ENCODE assay signal across 12 mouse cellular contexts in genomic region chr11:5129035-5129480, GRCm38 (mm10). TPM values are rescaled to one million over a fixed set of nuclear protein-coding genes. Genes with fewer than 3 reads are reported as not detected.
A peak's percentile ranks its signal among the peaks of the same experiment; 100 is the strongest.
DNase-seq lines count a peak whose midpoint lies in the region; ATAC-seq lines count a peak whose summit lies in the region.
"Had no signal": no experiment of that assay in that cellular context is flagged by ENCODE, and none has a peak within 500 bp of the region (broad histone marks: within the 10 kb centered on the region; RNA-seq: fewer than 3 reads in every experiment).

No protein-coding gene starts in this region.

- peak; percentile 39 for DNase-seq in adrenal gland, postnatal 14 days
- DNase-seq in adrenal gland, postnatal 25 days: no peak
- DNase-seq in NIH3T3 (ENCODE audit: low read depth): peak; percentile 81
- DNase-seq in forebrain, embryonic 11.5 days (ENCODE audit: low spot score): peak; percentile 64
- DNase-seq in mesoderm, embryonic 11.5 days (ENCODE audit: low read depth, low spot score): peak; percentile 80
- no peak for DNase-seq in heart, postnatal 10 days
- DNase-seq in heart, postnatal 4 days: no peak
- no peak for DNase-seq in thymus, adult 18-20 months
- DNase-seq: kidney, postnatal 25 days; lung, postnatal 14 days had no signal

- no peaks in the 10 kb centered on the region for H3K36me3 ChIP-seq in forebrain, embryonic 11.5 days (ENCODE audit: control insufficient read depth, insufficient read depth, low read length)
- H3K36me3 ChIP-seq: limb, embryonic 12.5 days had no signal

- no peaks in the 10 kb centered on the region for H3K9me3 ChIP-seq in forebrain, embryonic 11.5 days (ENCODE audit: control insufficient read depth, low read length)
- H3K9me3 ChIP-seq: limb, embryonic 12.5 days had no signal

- peak overlapping the region; percentile 9; the same call in 1 of the 2 replicates for H3K9ac ChIP-seq in forebrain, embryonic 11.5 days (ENCODE audit: low read length)
- H3K9ac ChIP-seq: limb, embryonic 12.5 days had no signal

- peak overlapping the region; percentile 16; the same call in 1 of the 2 replicates for H3K4me2 ChIP-seq in forebrain, embryonic 11.5 days (ENCODE audit: low read depth, low read length, severe bottlenecking)
- H3K4me2 ChIP-seq: heart, embryonic 11.5 days; limb, embryonic 12.5 days had no signal

- intact Hi-C loops in heart, postnatal 10 days (cut with DNase I): no loop called here

- ATAC-seq in forebrain, embryonic 11.5 days (replicated peaks; ENCODE audit: low FRiP score): peak; percentile 83

- no peak overlapping the region for H3K4me3 ChIP-seq in forebrain, embryonic 11.5 days (ENCODE audit: low read depth, low read length)
- H3K4me3 ChIP-seq: limb, embryonic 12.5 days had no signal

- H3K27ac ChIP-seq in forebrain, embryonic 11.5 days (ENCODE audit: low read depth, low read length): peak overlapping the region; percentile 44
- H3K27ac ChIP-seq: limb, embryonic 12.5 days had no signal

- WGBS in forebrain, embryonic 11.5 days: 19% methylated on average over 5 of the region's 5 CpGs

- H3K27me3 ChIP-seq in forebrain, embryonic 11.5 days (ENCODE audit: control insufficient read depth, insufficient read depth, low read length): no peaks in the 10 kb centered on the region
- H3K27me3 ChIP-seq: limb, embryonic 12.5 days had no signal

- H3K4me1 ChIP-seq in forebrain, embryonic 11.5 days (replicated peaks; ENCODE audit: control insufficient read depth, insufficient read depth, low read length): peaks cover 12% of the 10 kb centered on the region
- H3K4me1 ChIP-seq: limb, embryonic 12.5 days had no signal

RNA-seq across cellular contexts. Expression of gene Emid1, which starts 23.0 kb away (rescaled TPM):
- 8.9 and 10.1 TPM in 2 replicates for total RNA-seq in adrenal gland, postnatal 14 days (2021)
- total RNA-seq in adrenal gland, postnatal 25 days (2021): 5.9 and 9.4 TPM in 2 replicates
- 22.2 TPM in 2 replicates for polyA plus RNA-seq in forebrain, embryonic 11.5 days (2014; fragmentation: Nextera tagmentation; extraction: Ambion mirVana)
- 1 to 10 TPM; 4.7 to 5.1 TPM for total RNA-seq in heart, postnatal 10 days (2021)
- 1 to 10 TPM; 4.4 to 4.7 TPM for total RNA-seq in heart, postnatal 4 days (2021)

RNA-seq across cellular contexts. Expression of gene Ewsr1, which starts 30.0 kb away (rescaled TPM):
- 297 and 324 TPM in 2 replicates for total RNA-seq in adrenal gland, postnatal 14 days (2021)
- total RNA-seq in adrenal gland, postnatal 25 days (2021): 361 and 374 TPM in 2 replicates
- polyA plus RNA-seq in forebrain, embryonic 11.5 days (2014; fragmentation: Nextera tagmentation; extraction: Ambion mirVana): 509 and 539 TPM in 2 replicates
- 100 to 1,000 TPM; 167 to 175 TPM for total RNA-seq in heart, postnatal 10 days (2021)
- 100 to 1,000 TPM; 247 to 254 TPM for total RNA-seq in heart, postnatal 4 days (2021)

RNA-seq across cellular contexts. Expression of gene Rhbdd3, which starts 30.3 kb away (rescaled TPM):
- 18.3 and 19.0 TPM in 2 replicates for total RNA-seq in adrenal gland, postnatal 14 days (2021)
- 18.8 and 27.9 TPM in 2 replicates for total RNA-seq in adrenal gland, postnatal 25 days (2021)
- polyA plus RNA-seq in forebrain, embryonic 11.5 days (2014; fragmentation: Nextera tagmentation; extraction: Ambion mirVana): 26.5 and 34.4 TPM in 2 replicates
- 10 to 100 TPM; 19.7 to 19.9 TPM for total RNA-seq in heart, postnatal 10 days (2021)
- 10 to 100 TPM; 19.4 to 20.6 TPM for total RNA-seq in heart, postnatal 4 days (2021)

Comparison
In these comparisons a context has a peak if more than half of its experiments do, and no peak if none do; other contexts are left out.
1. DNase-seq: peak in adrenal gland, postnatal 14 days (single experiment), NIH3T3 (single experiment), forebrain, embryonic 11.5 days (single experiment) and mesoderm, embryonic 11.5 days (single experiment); none in adrenal gland, postnatal 25 days (single experiment), heart, postnatal 10 days (0 of 2), heart, postnatal 4 days (single experiment) and thymus, adult 18-20 months (0 of 2).